ENCODE assay signal across 18 mouse cellular contexts in genomic region chr19:29417894-29418293, GRCm38 (mm10). TPM values are rescaled to one million over a fixed set of nuclear protein-coding genes. Genes with fewer than 3 reads are reported as not detected.
DNase-seq lines count a peak whose midpoint lies in the region; ATAC-seq and TF ChIP-seq lines count a peak whose summit lies in the region.
"Had no signal": no experiment of that assay in that cellular context is flagged by ENCODE, and none has a peak within 500 bp of the region (broad histone marks: within the 10 kb centered on the region; RNA-seq: fewer than 3 reads in every experiment).

No protein-coding gene starts in this region.

- no peak for ATAC-seq in megakaryocyte, adult 5-6 weeks (ENCODE audit: poor library complexity, severe bottlenecking)
- ATAC-seq in liver, embryonic 12.5 days: no peak
- no peak for ATAC-seq in midbrain, embryonic 13.5 days
- no peak for ATAC-seq in granulocyte monocyte progenitor cell, adult 5-6 weeks (replicated peaks; ENCODE audit: poor library complexity, severe bottlenecking)
- ATAC-seq: forebrain, embryonic 13.5 days had no signal

- intact Hi-C loops in gastrocnemius, adult 2 months (cut with DNase I): no loop called here

- TF ChIP-seq CTCF in gastrocnemius, adult 2 months (IDR thresholded peaks at IDR 0.05): no peak

- no peaks in the 10 kb centered on the region for H3K9me3 ChIP-seq in megakaryocyte, embryonic 14.5 days
- H3K9me3 ChIP-seq in liver, embryonic 12.5 days (replicated peaks): no peaks in the 10 kb centered on the region
- H3K9me3 ChIP-seq in midbrain, embryonic 13.5 days: no peaks in the 10 kb centered on the region
- H3K9me3 ChIP-seq: forebrain, embryonic 13.5 days; heart, embryonic 12.5 days; hindbrain, embryonic 13.5 days; limb, embryonic 12.5 days; lung, embryonic 15.5 days had no signal

- peak overlapping the region; percentile 74 for H3K27ac ChIP-seq in gastrocnemius, adult 2 months
- H3K27ac ChIP-seq in liver, embryonic 12.5 days: 0 out of 2 replicates have a peak overlapping the region, but pooled peaks have one; percentile 37
- H3K27ac ChIP-seq in midbrain, embryonic 13.5 days: no peak overlapping the region
- H3K27ac ChIP-seq: forebrain, embryonic 13.5 days; hindbrain, embryonic 13.5 days; limb, embryonic 12.5 days; lung, embryonic 15.5 days had no signal

- H3K4me2 ChIP-seq in liver, embryonic 12.5 days: no peak overlapping the region
- no peak overlapping the region for H3K4me2 ChIP-seq in midbrain, embryonic 13.5 days (replicated peaks)
- H3K4me2 ChIP-seq: forebrain, embryonic 13.5 days; hindbrain, embryonic 13.5 days; limb, embryonic 12.5 days had no signal

- H3K36me3 ChIP-seq in megakaryocyte, embryonic 14.5 days (replicated peaks; ENCODE audit: low read length): no peaks in the 10 kb centered on the region
- no peaks in the 10 kb centered on the region for H3K36me3 ChIP-seq in liver, embryonic 12.5 days
- H3K36me3 ChIP-seq in midbrain, embryonic 13.5 days: no peaks in the 10 kb centered on the region
- H3K36me3 ChIP-seq: heart, embryonic 12.5 days; hindbrain, embryonic 13.5 days; limb, embryonic 12.5 days; lung, embryonic 15.5 days had no signal

- no peak overlapping the region for H3K4me3 ChIP-seq in gastrocnemius, adult 2 months
- peak overlapping the region; percentile 90 for H3K4me3 ChIP-seq in megakaryocyte, embryonic 14.5 days (replicated peaks)
- H3K4me3 ChIP-seq in liver, embryonic 12.5 days: no peak overlapping the region
- H3K4me3 ChIP-seq in midbrain, embryonic 13.5 days (replicated peaks): no peak overlapping the region
- H3K4me3 ChIP-seq: forebrain, embryonic 13.5 days; heart, embryonic 12.5 days; hindbrain, embryonic 13.5 days; limb, embryonic 12.5 days; lung, embryonic 15.5 days had no signal

- H3K27me3 ChIP-seq in megakaryocyte, embryonic 14.5 days (replicated peaks): no peaks in the 10 kb centered on the region
- no peaks in the 10 kb centered on the region for H3K27me3 ChIP-seq in liver, embryonic 12.5 days (replicated peaks)
- H3K27me3 ChIP-seq in midbrain, embryonic 13.5 days: no peaks in the 10 kb centered on the region
- H3K27me3 ChIP-seq: forebrain, embryonic 13.5 days; heart, embryonic 12.5 days; hindbrain, embryonic 13.5 days; limb, embryonic 12.5 days; lung, embryonic 15.5 days had no signal

- WGBS in liver, embryonic 12.5 days (ENCODE audit: insufficient replicate concordance): 19% methylated on average over 2 of the region's 2 CpGs
- 87% methylated on average over 2 of the region's 2 CpGs for WGBS in midbrain, embryonic 13.5 days

- no peak overlapping the region for H3K9ac ChIP-seq in liver, embryonic 12.5 days
- H3K9ac ChIP-seq in midbrain, embryonic 13.5 days (replicated peaks): no peak overlapping the region
- H3K9ac ChIP-seq: forebrain, embryonic 13.5 days; heart, embryonic 12.5 days; hindbrain, embryonic 13.5 days; limb, embryonic 12.5 days; lung, embryonic 15.5 days had no signal

- DNase-seq in gastrocnemius, adult 2 months: no peak
- DNase-seq in gastrocnemius, postnatal 4 days (ENCODE audit: low spot score in 2 of 2): no peak
- DNase-seq in lung, postnatal 14 days: no peak
- DNase-seq: cerebellum, adult 11-12 months; kidney, adult 9 months; midbrain, embryonic 14.5 days had no signal

- peaks cover 79% of the 10 kb centered on the region for H3K4me1 ChIP-seq in megakaryocyte, embryonic 14.5 days
- peaks cover 36% of the 10 kb centered on the region for H3K4me1 ChIP-seq in liver, embryonic 12.5 days
- H3K4me1 ChIP-seq in midbrain, embryonic 13.5 days (replicated peaks): no peaks in the 10 kb centered on the region
- H3K4me1 ChIP-seq: forebrain, embryonic 13.5 days had no signal

RNA-seq across cellular contexts. Expression of gene Pdcd1lg2, which starts 7.2 kb away (rescaled TPM):
- not detected for total RNA-seq in gastrocnemius, adult 2 months (2021)
- not detected for total RNA-seq in gastrocnemius, postnatal 4 days (2021)
- not detected in 2 replicates for polyA plus RNA-seq in megakaryocyte, embryonic 14.5 days (2012; ENCODE audit: insufficient read depth, low replicate concordance)
- total RNA-seq in megakaryocyte, adult 5-6 weeks (2015): 0.75 TPM in 1 of 2 replicates, not detected in the other
- total RNA-seq in megakaryocyte, adult 5-6 weeks (2017): 0.44 and 1.8 TPM in 2 replicates
- 0.17 TPM in 1 of 2 replicates, not detected in the other for polyA plus RNA-seq in liver, embryonic 12.5 days (2016; fragmentation: Nextera tagmentation; extraction: Ambion mirVana)
- polyA plus RNA-seq in midbrain, embryonic 13.5 days (2015; fragmentation: Nextera tagmentation; extraction: Ambion mirVana): 0.09 TPM in 1 of 2 replicates, not detected in the other
- total RNA-seq in granulocyte monocyte progenitor cell, adult 5-6 weeks (2014; fragmentation: Nextera tagmentation): not detected in 2 replicates
- total RNA-seq in granulocyte monocyte progenitor cell, adult 5-6 weeks (2017): not detected in 2 replicates
- total RNA-seq: gastrocnemius, adult 18-20 months had no signal
- polyA plus RNA-seq: forebrain, embryonic 13.5 days; heart, embryonic 12.5 days; hindbrain, embryonic 13.5 days; limb, embryonic 12.5 days; midbrain, embryonic 14.5 days; neural tube, embryonic 14.5 days had no signal

RNA-seq across cellular contexts. Expression of gene Cd274, which starts 50.6 kb away (rescaled TPM):
- under 1 TPM; 0.59 to 0.71 TPM for total RNA-seq in gastrocnemius, adult 2 months (2021)
- 1 to 10 TPM in 1 of 2 experiments, under 1 TPM in 1; 0.76 to 1.1 TPM for total RNA-seq in gastrocnemius, postnatal 4 days (2021)
- polyA plus RNA-seq in megakaryocyte, embryonic 14.5 days (2012; ENCODE audit: insufficient read depth, low replicate concordance): 1.5 TPM in 1 of 2 replicates, not detected in the other
- total RNA-seq in megakaryocyte, adult 5-6 weeks (2015): 4.1 and 5.6 TPM in 2 replicates
- total RNA-seq in megakaryocyte, adult 5-6 weeks (2017): 2.6 and 2.9 TPM in 2 replicates
- polyA plus RNA-seq in liver, embryonic 12.5 days (2016; fragmentation: Nextera tagmentation; extraction: Ambion mirVana): 0.35 and 0.69 TPM in 2 replicates
- polyA plus RNA-seq in midbrain, embryonic 13.5 days (2015; fragmentation: Nextera tagmentation; extraction: Ambion mirVana): 0.27 and 0.70 TPM in 2 replicates
- 4.9 and 9.2 TPM in 2 replicates for total RNA-seq in granulocyte monocyte progenitor cell, adult 5-6 weeks (2014; fragmentation: Nextera tagmentation)
- 5.3 TPM in 2 replicates for total RNA-seq in granulocyte monocyte progenitor cell, adult 5-6 weeks (2017)

RNA-seq across cellular contexts. Expression of gene Plgrkt, which starts 50.7 kb away (rescaled TPM):
- total RNA-seq in gastrocnemius, adult 2 months (2021): 10 to 100 TPM; 16.1 to 21.2 TPM
- 10 to 100 TPM; 35.6 to 41.7 TPM for total RNA-seq in gastrocnemius, postnatal 4 days (2021)
- polyA plus RNA-seq in megakaryocyte, embryonic 14.5 days (2012; ENCODE audit: insufficient read depth, low replicate concordance): 39.0 and 52.8 TPM in 2 replicates
- 66.4 and 70.8 TPM in 2 replicates for total RNA-seq in megakaryocyte, adult 5-6 weeks (2015)
- 50.8 and 57.1 TPM in 2 replicates for total RNA-seq in megakaryocyte, adult 5-6 weeks (2017)
- 37.7 and 40.8 TPM in 2 replicates for polyA plus RNA-seq in liver, embryonic 12.5 days (2016; fragmentation: Nextera tagmentation; extraction: Ambion mirVana)
- 93.9 and 97.1 TPM in 2 replicates for polyA plus RNA-seq in midbrain, embryonic 13.5 days (2015; fragmentation: Nextera tagmentation; extraction: Ambion mirVana)
- total RNA-seq in granulocyte monocyte progenitor cell, adult 5-6 weeks (2014; fragmentation: Nextera tagmentation): 90.3 and 93.3 TPM in 2 replicates
- total RNA-seq in granulocyte monocyte progenitor cell, adult 5-6 weeks (2017): 49.2 and 53.6 TPM in 2 replicates
